Mouse (Mus musculus) midbrain, embryonic 16.5 days (tissue): ENCODE measurements around the gene Haus5. TPM values are rescaled to one million over a fixed set of nuclear protein-coding genes. Genes with fewer than 3 reads are reported as not detected.

Experiments used
- ATAC-seq: fragments of 200-750 bp; cut with Nextera tagmentation; 2 replicates; pipeline ENCODE4 v1.8.0; 2017; ENCODE audit warnings: moderate TSS enrichment
- H3K27ac ChIP-seq: fragments of 300-500 bp; sonication (generic); 2 replicates; pipeline ENCODE4 v1.5.1; 2014; ENCODE audit warnings: mild to moderate bottlenecking, low read length, mixed read lengths
- H3K27me3 ChIP-seq: fragments of 300-500 bp; sonication (generic); 2 replicates; pipeline ENCODE4 v1.6.1; 2014; ENCODE audit warnings: low read depth, low read length, mixed read lengths; ENCODE audit not compliant: control insufficient read depth, insufficient read depth
- H3K36me3 ChIP-seq: fragments of 300-500 bp; sonication (generic); 2 replicates; pipeline ENCODE4 v1.6.1; 2014; ENCODE audit warnings: mild to moderate bottlenecking, low read length, moderate library complexity, mixed read lengths; ENCODE audit not compliant: control insufficient read depth, insufficient read depth
- H3K4me1 ChIP-seq: fragments of 300-500 bp; sonication (generic); 2 replicates; pipeline ENCODE4 v1.6.1; 2014; ENCODE audit warnings: mild to moderate bottlenecking, low read length, mixed read lengths; ENCODE audit not compliant: control insufficient read depth, insufficient read depth
- H3K4me2 ChIP-seq: fragments of 300-500 bp; sonication (generic); 2 replicates; pipeline ENCODE4 v1.6.1; 2014; ENCODE audit warnings: mild to moderate bottlenecking, low read length, mixed read lengths
- H3K4me3 ChIP-seq: fragments of 300-500 bp; sonication (generic); 2 replicates; pipeline ENCODE4 v1.5.1; 2014; ENCODE audit warnings: low read depth, mild to moderate bottlenecking, low read length, moderate library complexity, mixed read lengths
- H3K9ac ChIP-seq: fragments of 300-500 bp; sonication (generic); 2 replicates; pipeline ENCODE4 v1.6.1; 2014; ENCODE audit warnings: low read depth, low read length, mixed read lengths
- H3K9me3 ChIP-seq: fragments of 300-500 bp; sonication (generic); replicated peaks from 2 replicates; pipeline ENCODE4 v1.6.1; 2014; ENCODE audit warnings: mild to moderate bottlenecking, low read length, mixed read lengths; ENCODE audit not compliant: control insufficient read depth, poor library complexity, severe bottlenecking
- WGBS: fragments of 180-500 bp; shearing (Covaris S2); extraction: QIAGEN DNeasy Blood & Tissue Kit; methylation state at CpG from one replicate; pipeline ENCODE4 v1.1.7; 2014; 5-methylcytosine and 5-hydroxymethylcytosine counted together
- polyA plus RNA-seq: library from polyadenylated mRNA; unstranded; fragments of >200 nt; fragmentation: Nextera tagmentation; extraction: Ambion mirVana; gene quantifications from 2 replicates; pipeline ENCODE4 v1.2.1, GENCODE M21; 2015

Gene Haus5
- polyA plus RNA-seq, 1 experiment from 2014 or later, result 24.4 TPM

GRCm38 (mm10) chr7:30678263-30678975, 13.6 kb upstream of the Haus5 start:
- Histone ChIP-seq H3K9me3 (no peaks in the 10 kb centered on the region), H3K4me1 (no peaks in the 10 kb centered on the region), H3K27me3 (no peaks in the 10 kb centered on the region), H3K36me3 (no peaks in the 10 kb centered on the region), H3K4me3 (no peak overlapping the region), H3K4me2 (no peak overlapping the region), H3K27ac (no peak overlapping the region), H3K9ac (no peak overlapping the region)
- 63% methylated on average over 5 of the region's 5 CpGs for WGBS
- ATAC-seq, result no peak

- Histone ChIP-seq H3K4me2 (no peak within 1 kb of the TSS), H3K36me3 (no peaks in the 10 kb centered on the region), H3K4me1 (no peaks in the 10 kb centered on the region), H3K4me3 (no peak within 1 kb of the TSS), H3K9ac (no peak within 1 kb of the TSS), H3K27me3 (peaks cover 2% of the 10 kb centered on the region), H3K9me3 (no peaks in the 10 kb centered on the region), H3K27ac (no peak within 1 kb of the TSS)
- no peak for ATAC-seq
- 78% methylated on average over 9 of the region's 9 CpGs for WGBS
Observed at GRCm38 (mm10) chr7:30671480-30671879, 6.7 kb upstream of the Haus5 start, which contains the start of gene Pmis2. Pmis2 (minus strand) TSS chr7:30671605.

- Histone ChIP-seq H3K4me1 (peaks cover 9% of the 10 kb centered on the region), H3K9me3 (no peaks in the 10 kb centered on the region), H3K4me2 (no peak overlapping the region), H3K9ac (no peak overlapping the region), H3K27ac (no peak overlapping the region), H3K4me3 (no peak overlapping the region), H3K27me3 (peaks cover 2% of the 10 kb centered on the region), H3K36me3 (no peaks in the 10 kb centered on the region)
- 41% methylated on average over 3 of the region's 3 CpGs for WGBS
- no peak for ATAC-seq
Observed at GRCm38 (mm10) chr7:30669229-30669628, 4.4 kb upstream of the Haus5 start.

GRCm38 (mm10) chr7:30665321-30665720, 527 bp upstream of the Haus5 start:
- no peaks in the 10 kb centered on the region for H3K9me3 ChIP-seq
- H3K27ac ChIP-seq, result peak overlapping the region; percentile 87
- H3K36me3 ChIP-seq, result peaks cover 4% of the 10 kb centered on the region; the same call in 1 of the 2 replicates
- H3K27me3 ChIP-seq, result peaks cover 2% of the 10 kb centered on the region
- ATAC-seq, result peak; percentile 59
- H3K4me2 ChIP-seq, result peak overlapping the region; percentile 90
- 5% methylated on average over 11 of the region's 11 CpGs for WGBS
- peaks cover 9% of the 10 kb centered on the region for H3K4me1 ChIP-seq
- peak overlapping the region; percentile 73 for H3K9ac ChIP-seq
- H3K4me3 ChIP-seq, result peak overlapping the region; percentile 62

GRCm38 (mm10) chr7:30649591-30650540, 14.9 kb downstream of the Haus5 start, which contains the start of gene Rbm42:
Rbm42 (minus strand) TSS chr7:30650317.
- Histone ChIP-seq H3K4me3 (peak within 1 kb of the TSS; percentile 92), H3K27me3 (no peaks in the 10 kb centered on the region), H3K9ac (peak within 1 kb of the TSS; percentile 97), H3K4me1 (peaks cover 12% of the 10 kb centered on the region), H3K9me3 (no peaks in the 10 kb centered on the region), H3K4me2 (peak within 1 kb of the TSS; percentile 97), H3K27ac (peak within 1 kb of the TSS; percentile 83), H3K36me3 (peaks cover 17% of the 10 kb centered on the region)
- ATAC-seq, result peak; percentile 99
- WGBS, result 1% methylated on average over 59 of the region's 59 CpGs

- H3K27ac ChIP-seq, result no peak overlapping the region
- no peak overlapping the region for H3K4me2 ChIP-seq
- no peak overlapping the region for H3K4me3 ChIP-seq
- peaks cover 32% of the 10 kb centered on the region for H3K36me3 ChIP-seq
- H3K27me3 ChIP-seq, result peaks cover 25% of the 10 kb centered on the region
- no peak overlapping the region for H3K9ac ChIP-seq
- 0 out of 2 replicates have a peak, but pooled peaks cover 3% of the 10 kb centered on the region for H3K4me1 ChIP-seq
- 31% methylated on average over 4 of the region's 4 CpGs for WGBS
- no peak for ATAC-seq
- no peaks in the 10 kb centered on the region for H3K9me3 ChIP-seq
Observed at GRCm38 (mm10) chr7:30639083-30639482, 25.7 kb downstream of the Haus5 start.

GRCm38 (mm10) chr7:30636395-30636794, 28.4 kb downstream of the Haus5 start:
- Histone ChIP-seq H3K27me3 (peaks cover 50% of the 10 kb centered on the region), H3K36me3 (peaks cover 7% of the 10 kb centered on the region; the same call in 1 of the 2 replicates), H3K27ac (no peak overlapping the region), H3K4me3 (no peak overlapping the region), H3K9me3 (no peaks in the 10 kb centered on the region), H3K4me2 (no peak overlapping the region), H3K9ac (no peak overlapping the region), H3K4me1 (0 out of 2 replicates have a peak, but pooled peaks cover 3% of the 10 kb centered on the region)
- ATAC-seq, result no peak
- 32% methylated on average over 11 of the region's 11 CpGs for WGBS

- WGBS, result 4% methylated on average over 5 of the region's 5 CpGs
- H3K27ac ChIP-seq, result no peak within 1 kb of the TSS
- peaks cover 55% of the 10 kb centered on the region for H3K27me3 ChIP-seq
- H3K4me3 ChIP-seq, result no peak within 1 kb of the TSS
- ATAC-seq, result no peak
- 0 out of 2 replicates have a peak within 1 kb of the TSS, but pooled peaks have one; percentile 17 for H3K4me2 ChIP-seq
- 0 out of 2 replicates have a peak, but pooled peaks cover 3% of the 10 kb centered on the region for H3K4me1 ChIP-seq
- no peaks in the 10 kb centered on the region for H3K9me3 ChIP-seq
- H3K9ac ChIP-seq, result no peak within 1 kb of the TSS
- peaks cover 3% of the 10 kb centered on the region; the same call in 1 of the 2 replicates for H3K36me3 ChIP-seq
Observed at GRCm38 (mm10) chr7:30635752-30636151, 29.0 kb downstream of the Haus5 start, which contains the start of gene Etv2. Etv2 (minus strand) TSS chr7:30635852.
